Mouse (Mus musculus) splenic B cell, adult 2 months (primary cell): ENCODE measurements around the gene Plod3.

Source experiments
- DNase-seq: peaks from one replicate; pipeline ENCODE4 v3.0.0-alpha.2; 2011; ENCODE audit warnings: low read depth, low spot score
- H3K27me3 ChIP-seq: 2 replicates; pipeline ENCODE4 v1.6.1; 2012; ENCODE audit warnings: mild to moderate bottlenecking, low read length, moderate library complexity, mixed read lengths; ENCODE audit not compliant: control insufficient read depth, poor library complexity, insufficient read depth, severe bottlenecking
- H3K36me3 ChIP-seq: 2 replicates; pipeline ENCODE4 v1.6.1; 2012; ENCODE audit warnings: mild to moderate bottlenecking, low read length, moderate library complexity, mixed read lengths; ENCODE audit not compliant: control insufficient read depth, poor library complexity, insufficient read depth, severe bottlenecking

Plod3 gene

DNA sequence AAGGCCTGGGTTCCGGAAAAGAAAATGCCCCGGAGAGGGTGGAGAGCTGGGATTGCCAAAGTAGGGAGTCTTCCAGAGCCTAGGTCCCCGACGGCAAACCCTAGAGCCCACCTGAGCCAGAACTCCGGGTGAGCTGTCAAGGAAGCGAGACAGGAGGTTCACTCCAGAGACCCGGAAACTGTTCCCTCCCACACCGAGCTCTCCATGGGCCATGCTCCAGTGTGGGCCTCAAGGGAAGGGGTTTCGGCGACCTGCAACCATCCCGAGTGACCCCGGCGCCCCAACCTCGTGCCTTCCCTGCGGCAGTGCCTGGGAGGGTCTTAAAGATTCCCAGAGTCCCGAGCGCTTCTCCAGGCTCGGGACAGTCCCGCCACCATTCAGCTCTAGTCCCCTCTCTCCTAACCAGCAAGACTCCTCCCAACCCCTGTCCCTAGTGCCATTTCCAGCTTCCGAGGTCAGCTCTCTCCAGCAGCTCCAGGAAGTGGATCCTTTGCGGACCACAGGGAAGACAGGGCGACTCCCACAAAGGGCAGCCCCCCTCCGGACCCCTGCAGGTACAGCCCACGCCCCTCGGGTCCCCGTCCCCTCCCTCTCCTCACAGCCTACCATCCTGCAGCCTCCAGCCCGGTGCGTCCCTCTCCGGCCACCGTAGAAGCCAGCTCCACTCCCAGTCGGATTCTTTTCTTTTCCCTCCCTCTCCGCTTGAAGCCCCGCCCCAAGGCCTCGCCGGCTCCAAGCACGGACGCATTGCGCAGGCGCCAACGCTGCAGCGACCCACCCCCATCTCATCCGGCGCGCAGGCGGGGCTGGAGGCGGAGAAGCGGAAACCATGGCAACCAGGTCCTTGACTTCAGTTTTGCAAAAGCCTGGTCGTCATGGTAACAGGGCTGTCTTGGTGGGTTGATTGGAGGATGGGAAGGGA lies 58.8 kb downstream of the Plod3 start, which contains the start of gene Ap1s1:
Gene Ap1s1 (minus strand): TSS at position 734 of the 922 bp plus-strand sequence.
- H3K27me3 ChIP-seq: no peaks in the 10 kb centered on the region
- H3K36me3 ChIP-seq: peaks cover 3% of the 10 kb centered on the region; the same call in 1 of the 2 replicates
- peak; percentile 97 for DNase-seq
